Mouse (Mus musculus) MEL (cell line): ENCODE measurements at regions not wholly inside any gene's neighbourhood (a gene's known extent, or its start where the extent isn't known, plus 50 kb on each side); places are given as distances from the start of the nearest gene placed in this dataset.

Experiments
- DNase-seq: peaks from one replicate; pipeline ENCODE4 v3.0.0; 2011; ENCODE audit warnings: low read depth, low spot score
- H3K27ac ChIP-seq: 2 replicates; pipeline ENCODE4 v1.5.1; 2012; ENCODE audit warnings: low read depth, mild to moderate bottlenecking, control low read depth, low read length, moderate library complexity; ENCODE audit not compliant: control insufficient read depth
- H3K27me3 ChIP-seq, 2 experiments: fragments of 150-350 bp in 1 of 2; sonication (generic) in 1 of 2; 2 replicates each; pipeline ENCODE4 v1.6.1; 2012; ENCODE audit warnings: low read length in 2 of 2, mild to moderate bottlenecking in 2 of 2, improper control_type of control experiment in 1 of 2, moderate library complexity in 1 of 2; ENCODE audit not compliant: insufficient read depth in 2 of 2, control insufficient read depth in 1 of 2
- H3K36me3 ChIP-seq, 2 experiments: 2 replicates each; pipeline ENCODE4 v1.6.1; 2012 to 2014; ENCODE audit warnings: low read length in 2 of 2, improper control_type of control experiment in 1 of 2, inconsistent platforms in 1 of 2, mild to moderate bottlenecking in 1 of 2; ENCODE audit not compliant: insufficient read depth in 2 of 2, control insufficient read depth in 1 of 2
- H3K4me1 ChIP-seq, 2 experiments: fragments of 150-350 bp in 1 of 2; sonication (generic) in 1 of 2; 2 replicates each; pipeline ENCODE4 v1.6.1; 2012; ENCODE audit warnings: low read length in 2 of 2, improper control_type of control experiment in 1 of 2, mild to moderate bottlenecking in 1 of 2; ENCODE audit not compliant: insufficient read depth in 2 of 2, control insufficient read depth in 1 of 2
- H3K4me3 ChIP-seq, 2 experiments: fragments of 150-350 bp in 1 of 2; sonication (generic) in 1 of 2; 2 replicates each; pipeline ENCODE4 v1.5.1; 2012; ENCODE audit warnings: low read depth in 2 of 2, low read length in 2 of 2, mild to moderate bottlenecking in 2 of 2, moderate library complexity in 2 of 2, control low read depth in 1 of 2, improper control_type of control experiment in 1 of 2; ENCODE audit not compliant: control insufficient read depth in 1 of 2, insufficient read depth in 1 of 2
- H3K79me2 ChIP-seq: 2 replicates; pipeline ENCODE4 v1.6.1; 2012; ENCODE audit warnings: mild to moderate bottlenecking, low read length, moderate library complexity; ENCODE audit not compliant: control insufficient read depth, poor library complexity, insufficient read depth
- H3K9ac ChIP-seq: 2 replicates; pipeline ENCODE4 v1.6.1; 2012; ENCODE audit warnings: low read depth, mild to moderate bottlenecking, control low read depth, low read length, moderate library complexity; ENCODE audit not compliant: control insufficient read depth, poor library complexity, severe bottlenecking
- H3K9me3 ChIP-seq: fragments of 150-350 bp; sonication (generic); replicated peaks from 2 replicates; pipeline ENCODE4 v1.6.1; 2012; ENCODE audit warnings: mild to moderate bottlenecking, low read length, improper control_type of control experiment, moderate library complexity; ENCODE audit not compliant: insufficient read depth
- BHLHE40 ChIP-seq: IDR thresholded peaks from 2 replicates; pipeline ENCODE4 v1.6.1; 2012; ENCODE audit warnings: low read depth, mild to moderate bottlenecking, inconsistent platforms, low read length, improper control_type of control experiment, borderline replicate concordance
- CHD1 ChIP-seq: IDR thresholded peaks from 2 replicates; pipeline ENCODE4 v1.6.1; 2012; ENCODE audit warnings: low read depth, mild to moderate bottlenecking, inconsistent platforms, low read length, improper control_type of control experiment
- CHD2 ChIP-seq: IDR thresholded peaks from 2 replicates; pipeline ENCODE4 v1.6.1; 2011; ENCODE audit warnings: low read length, improper control_type of control experiment
- CTCF ChIP-seq, 3 experiments: IDR thresholded peaks in 2 of 3; conservative IDR thresholded peaks in 1 of 3; 2 replicates each; pipeline ENCODE4 v1.5.1; 2011 to 2012; ENCODE audit warnings: low read length in 3 of 3, low read depth in 2 of 3, mild to moderate bottlenecking in 2 of 3, improper control_type of control experiment in 1 of 3, inconsistent platforms in 1 of 3, mixed read lengths in 1 of 3, moderate library complexity in 1 of 3; ENCODE audit not compliant: control insufficient read depth in 1 of 3, insufficient read depth in 1 of 3, poor library complexity in 1 of 3, severe bottlenecking in 1 of 3
- ELF1 ChIP-seq: IDR thresholded peaks from 2 replicates; pipeline ENCODE4 v1.6.1; 2014; ENCODE audit warnings: low read depth, mild to moderate bottlenecking, inconsistent platforms, low read length, improper control_type of control experiment, moderate library complexity
- EP300 ChIP-seq, 2 experiments: IDR thresholded peaks; 2 replicates each; pipeline ENCODE4 v1.6.1; 2011; ENCODE audit warnings: improper control_type of control experiment in 2 of 2, low read length in 2 of 2, low read depth in 1 of 2, mild to moderate bottlenecking in 1 of 2
- GATA1 ChIP-seq: IDR thresholded peaks from 2 replicates; pipeline ENCODE4 v1.6.1; 2011; ENCODE audit warnings: low read depth, low read length, improper control_type of control experiment
- HCFC1 ChIP-seq: IDR thresholded peaks from 2 replicates; pipeline ENCODE4 v1.6.1; 2012; ENCODE audit warnings: low read depth, mild to moderate bottlenecking, inconsistent platforms, low read length, improper control_type of control experiment, moderate library complexity
- KAT2A ChIP-seq: conservative IDR thresholded peaks from 2 replicates; pipeline ENCODE4 v1.6.1; 2012; ENCODE audit warnings: low read depth, low read length, improper control_type of control experiment, inconsistent platforms
- MAFK ChIP-seq: IDR thresholded peaks from 2 replicates; pipeline ENCODE4 v1.6.1; 2011; ENCODE audit warnings: low read depth, mild to moderate bottlenecking, low read length, improper control_type of control experiment, borderline replicate concordance
- MAZ ChIP-seq: IDR thresholded peaks from 2 replicates; pipeline ENCODE4 v1.6.1; 2012; ENCODE audit warnings: low read depth, mild to moderate bottlenecking, inconsistent platforms, low read length, improper control_type of control experiment
- MEF2A ChIP-seq: IDR thresholded peaks from 2 replicates; pipeline ENCODE4 v1.6.1; 2014; ENCODE audit warnings: low read depth, mild to moderate bottlenecking, inconsistent platforms, low read length, improper control_type of control experiment; ENCODE audit not compliant: poor library complexity, insufficient replicate concordance, severe bottlenecking; ENCODE audit errors: extremely low read depth
- MYB ChIP-seq: IDR thresholded peaks from 2 replicates; pipeline ENCODE4 v1.6.1; 2011; ENCODE audit warnings: mild to moderate bottlenecking, low read depth, low read length, improper control_type of control experiment
- MYC ChIP-seq: IDR thresholded peaks from 2 replicates; pipeline ENCODE4 v1.6.1; 2011; ENCODE audit warnings: low read depth, mild to moderate bottlenecking, low read length, improper control_type of control experiment, moderate library complexity
- NELFE ChIP-seq: IDR thresholded peaks from 2 replicates; pipeline ENCODE4 v1.6.1; 2011; ENCODE audit warnings: low read depth, low read length, improper control_type of control experiment
- NRF1 ChIP-seq: IDR thresholded peaks from 2 replicates; pipeline ENCODE4 v1.6.1; 2014; ENCODE audit warnings: low read depth, mild to moderate bottlenecking, inconsistent platforms, low read length, improper control_type of control experiment, moderate library complexity; ENCODE audit not compliant: poor library complexity, insufficient read depth, severe bottlenecking
- POLR2A ChIP-seq, 2 experiments: IDR thresholded peaks; 2 replicates each; pipeline ENCODE4 v1.6.1; 2011 to 2012; ENCODE audit warnings: low read length in 2 of 2, mild to moderate bottlenecking in 2 of 2, control low read depth in 1 of 2, improper control_type of control experiment in 1 of 2, low read depth in 1 of 2, moderate library complexity in 1 of 2; ENCODE audit not compliant: control insufficient read depth in 1 of 2, insufficient read depth in 1 of 2, poor library complexity in 1 of 2
- POLR2AphosphoS2 ChIP-seq: IDR thresholded peaks from 2 replicates; pipeline ENCODE4 v1.6.1; 2011; ENCODE audit warnings: low read length, improper control_type of control experiment
- POLR2AphosphoS5 ChIP-seq: IDR thresholded peaks from 2 replicates; pipeline ENCODE4 v1.6.1; 2012; ENCODE audit warnings: low read depth, borderline replicate concordance, mild to moderate bottlenecking, inconsistent platforms, low read length, moderate library complexity, mixed read lengths
- SIN3A ChIP-seq: IDR thresholded peaks from 2 replicates; pipeline ENCODE4 v1.6.1; 2012; ENCODE audit warnings: low read length, improper control_type of control experiment, inconsistent platforms
- SMC3 ChIP-seq: IDR thresholded peaks from 2 replicates; pipeline ENCODE4 v1.6.1; 2011; ENCODE audit warnings: low read depth, low read length, improper control_type of control experiment
- TBP ChIP-seq: IDR thresholded peaks from 2 replicates; pipeline ENCODE4 v1.8.0; 2011; ENCODE audit warnings: low read depth, low read length, improper control_type of control experiment
- USF1 ChIP-seq: IDR thresholded peaks from 2 replicates; pipeline ENCODE4 v1.6.1; 2014; ENCODE audit warnings: low read depth, mild to moderate bottlenecking, inconsistent platforms, low read length, improper control_type of control experiment, moderate library complexity
- USF2 ChIP-seq, 2 experiments: IDR thresholded peaks; 2 replicates each; pipeline ENCODE4 v1.6.1; 2011 to 2012; ENCODE audit warnings: improper control_type of control experiment in 2 of 2, low read length in 2 of 2, borderline replicate concordance in 1 of 2, inconsistent platforms in 1 of 2, low read depth in 1 of 2, mild to moderate bottlenecking in 1 of 2; ENCODE audit not compliant: insufficient read depth in 1 of 2
- ZC3H11A ChIP-seq: IDR thresholded peaks from 2 replicates; pipeline ENCODE4 v1.6.1; 2012; ENCODE audit warnings: low read depth, mild to moderate bottlenecking, inconsistent platforms, low read length, improper control_type of control experiment
- ZKSCAN1 ChIP-seq: IDR thresholded peaks from 2 replicates; pipeline ENCODE4 v1.6.1; 2012; ENCODE audit warnings: low read depth, mild to moderate bottlenecking, inconsistent platforms, low read length, improper control_type of control experiment, moderate library complexity
- ZMIZ1 ChIP-seq: IDR thresholded peaks from 2 replicates; pipeline ENCODE4 v1.6.1; 2012; ENCODE audit warnings: low read depth, mild to moderate bottlenecking, inconsistent platforms, low read length, improper control_type of control experiment, moderate library complexity
- ZNF384 ChIP-seq: IDR thresholded peaks from 2 replicates; pipeline ENCODE4 v1.6.1; 2012; ENCODE audit warnings: low read depth, mild to moderate bottlenecking, inconsistent platforms, low read length, improper control_type of control experiment

- H3K9me3 ChIP-seq = no peaks in the 10 kb centered on the region
- DNase-seq = no peak
- no peak overlapping the region for H3K27ac ChIP-seq
- no peak overlapping the region for H3K4me3 ChIP-seq
- H3K79me2 ChIP-seq = no peaks in the 10 kb centered on the region
- TF ChIP-seq CTCF (IDR thresholded peaks at IDR 0.05 in 2 of 3, conservative IDR thresholded peaks at IDR 0.05 in 1 of 3; ENCODE audit: control insufficient read depth in 1 of 3, insufficient read depth in 1 of 3, low read depth in 2 of 3, low read length in 3 of 3, poor library complexity in 1 of 3, severe bottlenecking in 1 of 3) (no peak), ZNF384 (no peak), MAFK (no peak), ELF1 (no peak), MYB (no peak), CHD2 (no peak), HCFC1 (no peak), MAZ (no peak), POLR2AphosphoS5 (no peak), ZMIZ1 (no peak), SMC3 (no peak), NRF1 (no peak), GATA1 (no peak), TBP (no peak)
- TF ChIP-seq, all 39 proteins: peak for 0
- H3K4me1 ChIP-seq = no peaks in the 10 kb centered on the region
- no peak overlapping the region for H3K9ac ChIP-seq
- no peaks in the 10 kb centered on the region for H3K27me3 ChIP-seq
- no peaks in the 10 kb centered on the region for H3K36me3 ChIP-seq
Observed at GRCm38 (mm10) chr1:185868721-185869120, 248.4 kb downstream of the Lyplal1 start.

GRCm38 (mm10) chr1:185887031-185887430, 230.1 kb downstream of the Lyplal1 start:
- H3K79me2 ChIP-seq = no peaks in the 10 kb centered on the region
- H3K9me3 ChIP-seq = no peaks in the 10 kb centered on the region
- TF ChIP-seq EP300 (IDR thresholded peaks at IDR 0.05; ENCODE audit: low read depth in 1 of 2, low read length in 2 of 2) (no peak), MYC (no peak), USF1 (no peak), NELFE (no peak), MAFK (no peak), POLR2A (IDR thresholded peaks at IDR 0.05; ENCODE audit: control insufficient read depth in 1 of 2, insufficient read depth in 1 of 2, low read depth in 1 of 2, low read length in 2 of 2, poor library complexity in 1 of 2) (no peak), KAT2A (no peak), BHLHE40 (no peak), SIN3A (no peak), HCFC1 (no peak), ZKSCAN1 (no peak), GATA1 (no peak), POLR2AphosphoS2 (no peak), CHD1 (no peak), MEF2A (no peak), ELF1 (no peak), USF2 (IDR thresholded peaks at IDR 0.05; ENCODE audit: borderline replicate concordance in 1 of 2, insufficient read depth in 1 of 2, low read depth in 1 of 2, low read length in 2 of 2) (no peak), MYB (no peak), ZC3H11A (no peak)
- H3K9ac ChIP-seq = no peak overlapping the region
- no peaks in the 10 kb centered on the region for H3K36me3 ChIP-seq
- H3K4me1 ChIP-seq = no peaks in the 10 kb centered on the region
- DNase-seq = no peak
- H3K27me3 ChIP-seq = no peaks in the 10 kb centered on the region
- H3K27ac ChIP-seq = no peak overlapping the region
- H3K4me3 ChIP-seq = no peak overlapping the region
